Mouse (Mus musculus): ENCODE measurements around the gene Ssc5d. TPM values are rescaled to one million over a fixed set of nuclear protein-coding genes. Genes with fewer than 3 reads are reported as not detected.
A peak's percentile ranks its signal among the peaks of the same experiment; 100 is the strongest.

Gene Ssc5d
- total RNA-seq, 2 experiments from 2014 or later: 2.4 to 2.6 TPM

- intact Hi-C loops (cut with DNase I): loop anchor here (5.0 kb wide), 1 partner anchor 75 kb away; the partner anchor contains the start of gene Shisa7
- no peak for DNase-seq (ENCODE audit: extremely low spot score in 1 of 2, low spot score in 2 of 2)
Measured at GRCm38 (mm10) chr7:4917494-4917893, 8.1 kb upstream of the Ssc5d start.

- intact Hi-C loops (cut with DNase I): loop anchor here (5.0 kb wide), 1 partner anchor 76 kb away; the partner anchor contains the start of gene Shisa7
- no peak for DNase-seq (ENCODE audit: extremely low spot score in 1 of 2, low spot score in 2 of 2)
Measured at GRCm38 (mm10) chr7:4918681-4919080, 6.9 kb upstream of the Ssc5d start.

GRCm38 (mm10) chr7:4919096-4919495 is 6.5 kb upstream of the Ssc5d start:
- DNase-seq (ENCODE audit: extremely low spot score in 1 of 2, low spot score in 2 of 2): no peak
- intact Hi-C loops (cut with DNase I): loop anchor here (5.0 kb wide), 1 partner anchor 77 kb away; the partner anchor contains the start of gene Shisa7

- intact Hi-C loops (cut with DNase I): loop anchor here (5.0 kb wide), 1 partner anchor 78 kb away; the partner anchor contains the start of gene Shisa7
- no peak for DNase-seq (ENCODE audit: extremely low spot score in 1 of 2, low spot score in 2 of 2)
Measured at GRCm38 (mm10) chr7:4919971-4920370, 5.6 kb upstream of the Ssc5d start.

GRCm38 (mm10) chr7:4920496-4920895 is 5.1 kb upstream of the Ssc5d start:
- no peak for DNase-seq (ENCODE audit: extremely low spot score in 1 of 2, low spot score in 2 of 2)
- intact Hi-C loops (cut with DNase I): no loop called here

GRCm38 (mm10) chr7:4920976-4921823 is 4.4 kb upstream of the Ssc5d start:
- intact Hi-C loops (cut with DNase I): no loop called here
- peak in 1 of 2 experiments; percentile 57 for DNase-seq (ENCODE audit: extremely low spot score in 1 of 2, low spot score in 2 of 2)

- intact Hi-C loops (cut with DNase I): no loop called here
- no peak for DNase-seq (ENCODE audit: extremely low spot score in 1 of 2, low spot score in 2 of 2)
Measured at GRCm38 (mm10) chr7:4921824-4922482, 3.6 kb upstream of the Ssc5d start, which contains the start of gene Nat14. Gene Nat14 (plus strand): TSS chr7:4922028.

- intact Hi-C loops (cut with DNase I): no loop called here
- DNase-seq (ENCODE audit: extremely low spot score in 1 of 2, low spot score in 2 of 2): peak; percentile 87 to 93
Measured at GRCm38 (mm10) chr7:4922508-4922907, 3.1 kb upstream of the Ssc5d start.

GRCm38 (mm10) chr7:4922931-4923565 is 2.5 kb upstream of the Ssc5d start:
- intact Hi-C loops (cut with DNase I): no loop called here

GRCm38 (mm10) chr7:4923586-4924364 is 1.8 kb upstream of the Ssc5d start:
- DNase-seq (ENCODE audit: extremely low spot score in 1 of 2, low spot score in 2 of 2): peak; percentile 53 to 81
- intact Hi-C loops (cut with DNase I): no loop called here

More at GRCm38 (mm10) chr7:4922931-4923565, 2.5 kb upstream of the Ssc5d start:
- peak; percentile 82 to 88 for DNase-seq (ENCODE audit: extremely low spot score in 1 of 2, low spot score in 2 of 2)

GRCm38 (mm10) chr7:4924483-4924882 is 1.1 kb upstream of the Ssc5d start:
- intact Hi-C loops (cut with DNase I): no loop called here
- DNase-seq (ENCODE audit: extremely low spot score in 1 of 2, low spot score in 2 of 2): no peak

- intact Hi-C loops (cut with DNase I): no loop called here
- DNase-seq (ENCODE audit: extremely low spot score in 1 of 2, low spot score in 2 of 2): no peak
Measured at GRCm38 (mm10) chr7:4924891-4925301, 689 bp upstream of the Ssc5d start.

- intact Hi-C loops (cut with DNase I): no loop called here
- no peak for DNase-seq (ENCODE audit: extremely low spot score in 1 of 2, low spot score in 2 of 2)
Measured at GRCm38 (mm10) chr7:4926849-4927248, 1.3 kb downstream of the Ssc5d start.

GRCm38 (mm10) chr7:4927711-4928110 is 2.1 kb downstream of the Ssc5d start:
- intact Hi-C loops (cut with DNase I): no loop called here
- no peak for DNase-seq (ENCODE audit: extremely low spot score in 1 of 2, low spot score in 2 of 2)

GRCm38 (mm10) chr7:4928323-4928722 is 2.7 kb downstream of the Ssc5d start:
- no peak for DNase-seq (ENCODE audit: extremely low spot score in 1 of 2, low spot score in 2 of 2)
- intact Hi-C loops (cut with DNase I): no loop called here

- intact Hi-C loops (cut with DNase I): no loop called here
- DNase-seq (ENCODE audit: extremely low spot score in 1 of 2, low spot score in 2 of 2): no peak
Measured at GRCm38 (mm10) chr7:4933103-4933502, 7.5 kb downstream of the Ssc5d start.

GRCm38 (mm10) chr7:4934160-4934914 is 8.8 kb downstream of the Ssc5d start:
- DNase-seq (ENCODE audit: extremely low spot score in 1 of 2, low spot score in 2 of 2): no peak
- intact Hi-C loops (cut with DNase I): no loop called here

- no peak for DNase-seq (ENCODE audit: extremely low spot score in 1 of 2, low spot score in 2 of 2)
- intact Hi-C loops (cut with DNase I): no loop called here
Measured at GRCm38 (mm10) chr7:4936832-4937231, 11.2 kb downstream of the Ssc5d start.

All from left cerebral cortex, postnatal 10 days (tissue).